Mouse (Mus musculus) cerebellum, postnatal 10 days (tissue): ENCODE data around the gene Apobec1.
"Not testable (repeated sequence)": the region's sequence is repeated elsewhere in the genome, so short reads cannot be mapped to it uniquely, and the experiment has no call there.

Source experiments
- DNase-seq, 2 experiments: peaks; one replicate each; pipeline ENCODE4 v3.0.0; 2021; ENCODE audit warnings: mixed read lengths in 2 of 2

Apobec1 gene

DNA sequence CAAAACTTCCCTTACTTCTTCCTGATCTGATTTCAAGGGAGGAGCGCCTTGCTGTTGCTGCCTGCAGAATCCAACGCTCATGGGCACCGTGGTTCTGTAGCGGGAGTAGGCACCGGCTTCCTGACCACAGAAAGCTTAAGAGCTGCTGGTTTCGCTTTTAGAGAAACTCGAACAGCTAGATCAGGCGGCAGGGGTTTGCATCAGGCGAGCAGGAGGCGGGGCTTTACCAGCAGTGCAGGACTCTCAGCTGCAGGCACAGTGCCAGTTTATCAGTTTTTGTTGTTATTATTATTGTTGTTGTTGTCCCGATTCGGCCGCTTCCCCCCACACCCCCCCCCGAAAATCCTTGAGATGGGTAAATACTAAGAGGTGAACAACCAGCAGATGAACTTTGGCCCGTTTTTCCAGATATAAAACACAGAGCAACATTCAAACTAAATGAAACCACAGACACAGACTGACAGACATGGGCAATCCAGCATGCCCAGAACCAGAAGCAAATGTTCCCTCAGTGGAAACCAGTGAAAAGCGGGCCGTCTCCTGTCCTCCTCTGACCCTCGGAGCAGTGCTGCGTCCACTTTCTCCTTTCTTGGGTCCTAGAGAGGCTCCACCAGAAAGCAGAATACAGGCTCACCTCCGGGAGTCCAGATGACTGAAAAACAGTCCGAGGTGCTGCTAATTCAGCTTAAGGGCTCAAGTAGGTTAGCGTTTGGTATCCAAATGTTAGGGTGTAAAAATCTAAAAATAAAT lies at the start of gene Apobec1:
TSS of gene Apobec1 (minus strand) at position 203 of the 750 bp plus-strand sequence.
- peak; percentile 58 to 67 for DNase-seq

DNA sequence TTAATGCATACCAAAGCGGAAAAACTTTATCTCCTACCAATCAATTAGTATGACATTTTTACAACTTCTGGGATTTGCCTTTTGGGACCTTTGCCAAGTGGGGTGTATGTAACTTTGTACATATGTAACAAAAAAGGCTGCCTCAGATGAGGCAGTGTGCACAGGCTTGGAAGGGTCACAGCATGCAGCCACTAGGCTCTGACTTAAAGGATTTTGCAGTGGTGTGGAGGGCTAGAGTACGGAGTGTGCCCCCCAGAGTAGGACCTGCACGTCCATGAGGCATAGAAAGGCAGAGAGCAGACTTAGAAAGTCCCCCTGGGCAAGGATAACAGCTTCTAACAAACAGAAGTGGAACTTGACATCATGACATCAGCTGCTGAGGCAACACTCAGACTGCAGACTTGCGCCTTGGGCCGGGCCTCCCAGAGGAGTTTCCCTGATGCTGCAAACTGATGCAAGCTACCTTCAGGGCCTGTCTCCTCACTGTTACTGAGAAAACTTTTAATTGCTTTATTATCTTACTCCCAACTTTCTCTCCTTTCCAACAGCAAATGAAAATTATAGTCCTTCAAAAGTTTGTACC lies 48.2 kb upstream of the Apobec1 start:
- DNase-seq: no peak

DNA sequence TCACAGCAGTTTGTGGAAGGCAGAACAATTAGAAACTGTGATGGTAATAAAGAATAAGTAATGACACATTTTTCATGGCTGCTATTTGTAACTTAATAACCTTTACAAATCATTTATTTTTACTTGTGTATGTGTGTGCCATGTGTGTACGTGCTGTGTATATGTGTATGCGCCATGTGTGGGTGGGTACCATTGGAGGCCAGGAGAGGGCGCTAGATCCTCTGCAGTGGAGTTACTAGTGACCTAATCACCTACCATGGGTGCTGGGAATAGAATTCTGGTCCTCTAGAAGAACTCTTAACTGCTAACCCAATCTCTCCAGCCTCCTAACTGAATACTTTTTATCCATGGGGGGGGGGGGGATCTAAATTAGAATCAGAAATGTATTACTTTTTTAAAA lies 47.7 kb upstream of the Apobec1 start:
- no peak for DNase-seq

DNA sequence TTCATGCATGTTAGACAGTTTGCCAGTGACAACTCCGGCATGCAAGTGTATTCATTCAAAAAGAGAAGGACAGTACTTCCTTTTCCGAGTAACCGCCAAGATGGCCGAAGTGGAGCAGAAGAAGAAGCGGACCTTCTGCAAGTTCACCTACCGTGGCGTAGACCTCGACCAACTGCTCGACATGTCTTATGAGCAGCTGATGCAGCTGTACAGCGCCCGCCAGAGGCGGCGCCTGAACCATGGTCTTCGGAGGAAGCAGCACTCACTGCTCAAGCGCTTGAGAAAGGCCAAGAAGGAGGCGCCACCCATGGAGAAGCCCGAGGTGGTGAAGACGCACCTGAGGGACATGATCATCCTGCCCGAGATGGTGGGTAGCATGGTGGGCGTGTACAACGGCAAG lies 42.0 kb upstream of the Apobec1 start:
- DNase-seq: not testable (repeated sequence)

DNA sequence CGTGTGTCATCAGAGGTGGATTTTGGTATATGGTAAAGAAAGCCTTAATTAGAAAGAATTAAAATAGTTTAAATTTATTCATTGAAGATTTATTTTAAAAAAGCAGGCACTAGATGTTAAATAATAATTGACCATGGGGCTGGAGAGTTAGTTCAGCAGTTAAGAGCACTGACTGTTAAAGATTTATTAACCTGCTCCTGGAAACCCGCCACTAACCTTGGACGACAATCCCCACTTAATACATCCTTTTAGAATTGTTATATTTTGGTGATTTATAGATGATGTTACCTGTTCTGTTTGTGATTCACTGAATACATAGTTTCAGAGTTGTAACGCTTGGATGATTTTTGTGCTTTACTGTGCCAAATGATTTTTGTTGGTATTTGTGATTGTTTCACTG lies 35.3 kb upstream of the Apobec1 start:
- not testable (repeated sequence) for DNase-seq

DNA sequence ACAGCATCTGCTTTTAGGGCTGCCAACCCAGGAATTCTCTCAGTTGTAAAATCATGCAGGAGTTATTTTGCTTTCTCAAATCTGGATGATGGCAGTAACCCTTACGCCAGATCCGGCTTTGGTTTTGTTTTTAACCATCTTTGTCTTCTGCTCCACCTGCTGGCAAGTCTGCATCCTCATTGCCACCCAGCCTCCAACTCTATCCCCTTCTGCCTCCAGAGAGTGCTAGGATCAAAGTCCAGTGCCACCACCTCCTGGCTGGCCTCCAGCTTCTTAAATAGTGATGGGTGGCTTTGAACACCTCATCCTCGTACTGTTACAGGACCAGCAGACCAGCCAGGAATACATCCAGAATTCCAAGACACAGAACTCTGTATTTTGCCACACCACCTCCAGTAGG lies 34.4 kb upstream of the Apobec1 start:
- no peak for DNase-seq

DNA sequence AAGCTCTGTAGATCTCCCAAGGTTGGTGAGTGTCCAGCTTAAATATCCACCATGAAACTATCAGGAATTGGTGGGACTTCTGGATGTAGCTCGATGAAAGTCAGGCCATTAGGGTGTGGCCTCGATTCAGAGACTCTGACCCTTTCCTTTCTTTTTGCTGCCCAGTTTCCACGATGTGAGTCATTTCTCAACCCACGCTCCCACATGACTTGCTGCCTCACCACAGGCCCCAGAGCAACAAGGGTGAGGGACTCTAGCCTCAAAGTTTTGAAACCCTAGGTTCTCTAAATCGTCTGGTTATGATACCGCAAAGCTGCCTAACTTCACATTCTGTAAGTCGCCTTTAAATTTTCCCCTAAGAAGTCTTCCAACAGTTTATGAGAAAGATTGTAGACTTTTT lies 33.1 kb upstream of the Apobec1 start:
- DNase-seq: no peak

DNA sequence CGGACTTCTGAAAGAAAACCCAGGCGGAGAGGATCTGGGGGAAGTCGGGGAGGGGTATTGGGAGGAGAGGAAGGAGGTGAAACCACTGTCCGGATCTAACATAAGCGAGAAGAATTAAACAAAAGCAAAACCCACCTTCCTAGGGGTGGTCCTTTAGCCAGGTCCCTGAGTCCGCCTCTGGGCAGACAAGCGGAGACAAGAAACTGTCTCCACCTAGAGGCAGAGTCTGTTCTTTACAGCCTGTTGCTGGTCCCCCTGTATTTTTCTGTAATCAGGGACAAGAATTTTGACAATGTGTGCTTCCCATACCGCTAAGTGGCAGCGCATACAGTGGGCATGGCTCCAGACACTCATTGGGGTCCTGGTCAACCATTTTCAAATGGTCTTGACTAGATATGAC lies 31.2 kb upstream of the Apobec1 start:
- peak; percentile 42 to 55 for DNase-seq

DNA sequence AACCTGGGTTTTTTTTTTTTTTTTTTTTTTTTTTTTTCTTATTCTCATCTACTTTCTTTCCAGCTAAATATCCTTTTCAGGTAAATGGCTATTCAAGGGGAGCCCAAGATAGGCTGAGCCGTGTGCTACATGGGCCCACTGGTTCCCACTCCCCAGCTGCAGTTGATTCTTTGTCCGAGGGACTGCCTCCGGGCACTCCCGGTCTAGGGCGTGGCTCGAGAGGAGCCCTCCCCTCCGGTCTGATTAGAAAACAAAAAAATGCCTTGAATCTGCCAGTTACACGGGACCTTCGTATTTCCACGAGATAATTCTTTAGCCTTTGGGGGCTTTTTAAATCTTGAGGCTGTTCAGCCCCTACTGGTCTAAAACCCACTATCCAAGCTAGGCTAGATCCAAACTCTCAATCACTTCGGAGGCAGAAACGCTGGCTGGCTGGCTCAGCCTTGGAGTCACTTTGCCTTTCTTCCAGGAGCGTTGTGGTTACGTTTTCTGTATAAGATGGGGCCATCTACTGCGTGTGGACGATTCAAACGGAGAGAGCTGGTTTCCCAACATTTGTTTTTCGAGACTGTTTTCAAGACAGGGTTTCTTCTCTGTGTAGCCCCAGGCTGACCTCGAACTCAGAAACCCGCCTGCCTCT lies 25.3 kb upstream of the Apobec1 start:
- DNase-seq: no peak

DNA sequence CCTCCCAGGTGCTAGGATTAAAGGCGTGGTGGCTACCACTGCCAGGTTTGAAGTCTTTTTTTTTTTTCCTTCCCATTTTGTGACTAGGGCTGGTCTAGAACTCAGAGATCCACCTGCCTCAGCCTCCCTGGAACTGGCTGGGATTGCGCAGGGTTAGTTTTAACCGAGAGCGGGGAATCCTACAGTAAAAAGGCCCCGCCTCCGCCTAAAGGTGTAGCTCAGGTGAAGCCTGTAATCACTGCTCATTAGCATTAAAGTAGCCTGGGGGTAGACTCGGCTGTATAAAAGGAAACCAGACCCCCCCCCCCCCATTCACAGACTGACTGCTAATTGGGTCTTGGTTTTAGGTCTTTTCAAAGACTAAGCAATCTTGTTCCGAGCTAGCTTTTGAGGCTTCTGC lies 23.9 kb upstream of the Apobec1 start, which contains the start of gene Dppa3:
TSS of gene Dppa3 (plus strand) at position 301 of the 400 bp plus-strand sequence.
- DNase-seq: no peak

DNA sequence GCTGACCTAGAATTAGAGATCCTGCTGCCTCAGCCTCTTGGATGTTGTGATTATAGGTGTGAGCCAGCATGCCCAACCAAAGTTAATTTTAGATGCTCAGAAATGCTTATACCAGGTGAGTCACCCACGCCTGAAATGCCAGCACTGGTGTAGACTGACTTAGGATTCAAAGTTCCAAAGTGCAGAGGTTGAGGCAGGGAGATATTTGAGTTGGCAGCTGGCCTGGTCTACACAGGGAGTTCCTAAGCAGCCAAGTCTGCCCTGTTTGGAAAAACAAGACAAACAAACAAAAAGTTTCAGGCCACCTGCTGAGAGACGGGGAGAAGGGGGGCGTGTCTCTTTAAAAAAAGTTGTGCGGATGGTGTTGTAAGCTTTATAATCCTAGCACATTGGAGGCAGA lies 22.9 kb upstream of the Apobec1 start:
- no peak for DNase-seq

DNA sequence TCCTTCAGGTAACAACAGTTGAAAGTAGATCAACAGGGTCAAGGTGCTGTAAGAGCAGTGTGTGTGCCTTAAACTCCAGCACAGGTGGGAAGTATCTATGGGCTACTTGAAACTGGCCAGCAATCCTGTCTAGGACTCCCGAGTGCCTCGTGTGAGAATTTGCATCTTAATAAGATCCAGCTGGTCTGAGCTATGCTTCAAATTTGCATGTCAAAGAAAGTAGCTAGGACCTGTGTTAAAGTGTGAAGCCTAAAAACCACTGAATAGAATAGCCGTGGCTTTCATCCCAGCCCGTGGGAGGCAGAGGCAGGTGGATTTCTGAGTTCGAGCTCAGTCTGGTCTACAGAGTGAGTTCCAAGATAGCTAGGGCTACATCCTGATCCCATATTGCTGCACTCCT lies 22.2 kb upstream of the Apobec1 start:
- DNase-seq: no peak

DNA sequence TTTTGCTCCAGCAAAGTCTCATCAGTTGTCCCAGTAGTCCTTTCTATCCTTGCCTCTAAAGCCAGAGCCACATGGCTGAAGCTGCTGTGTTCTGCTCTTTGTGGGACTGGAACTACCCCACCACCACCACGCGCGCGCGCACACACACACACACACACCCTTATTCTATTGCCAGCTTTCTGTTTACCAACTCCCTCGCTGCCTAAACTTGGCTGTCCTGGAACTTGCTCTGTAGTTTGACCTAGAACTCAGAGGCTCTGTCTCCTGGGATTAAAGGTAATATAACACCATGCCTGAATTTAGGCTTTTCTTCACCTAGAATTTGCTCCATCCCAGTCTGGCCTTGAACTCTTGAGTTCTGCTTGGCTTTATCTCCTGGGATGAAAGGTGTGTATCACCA lies 18.8 kb upstream of the Apobec1 start:
- no peak for DNase-seq

DNA sequence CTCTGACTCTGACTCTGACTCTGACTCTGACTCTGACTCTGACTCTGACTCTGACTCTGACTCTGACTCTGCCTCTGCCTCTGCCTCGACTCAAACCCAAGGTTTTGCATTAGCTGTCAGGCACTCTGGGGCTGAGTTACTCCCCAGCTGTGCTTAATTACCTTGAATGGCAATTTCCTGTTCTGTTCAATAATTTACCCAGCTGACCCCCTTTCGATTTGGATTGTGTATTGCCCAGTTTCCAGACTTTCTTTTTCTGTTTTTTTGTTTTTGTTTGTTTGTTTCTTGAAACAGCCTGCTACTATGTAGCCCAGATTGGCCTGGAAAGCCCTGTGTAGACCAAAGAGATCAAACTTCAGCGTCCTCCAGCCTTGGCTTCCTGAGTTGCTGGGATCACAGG lies 13.8 kb upstream of the Apobec1 start:
- DNase-seq: no peak

DNA sequence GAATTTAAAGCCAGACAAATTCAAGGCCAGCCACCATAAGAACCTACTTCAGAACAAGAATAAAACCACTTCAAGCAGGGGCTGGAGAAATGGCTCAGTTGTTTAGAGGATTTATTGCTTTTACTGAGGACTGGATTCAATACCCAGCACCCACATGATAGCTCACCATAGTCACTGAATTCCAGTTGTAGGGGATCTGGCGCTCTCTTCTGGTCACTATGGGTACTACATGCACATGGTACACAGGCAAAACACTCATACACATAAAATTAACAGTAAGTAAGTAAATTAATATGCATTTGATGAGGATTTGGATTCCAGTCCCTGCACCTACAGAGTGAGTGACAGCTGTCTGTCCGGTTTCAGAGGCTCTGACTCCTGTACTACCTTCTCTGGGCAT lies 11.8 kb upstream of the Apobec1 start:
- peak; percentile 35 to 48 for DNase-seq

DNA sequence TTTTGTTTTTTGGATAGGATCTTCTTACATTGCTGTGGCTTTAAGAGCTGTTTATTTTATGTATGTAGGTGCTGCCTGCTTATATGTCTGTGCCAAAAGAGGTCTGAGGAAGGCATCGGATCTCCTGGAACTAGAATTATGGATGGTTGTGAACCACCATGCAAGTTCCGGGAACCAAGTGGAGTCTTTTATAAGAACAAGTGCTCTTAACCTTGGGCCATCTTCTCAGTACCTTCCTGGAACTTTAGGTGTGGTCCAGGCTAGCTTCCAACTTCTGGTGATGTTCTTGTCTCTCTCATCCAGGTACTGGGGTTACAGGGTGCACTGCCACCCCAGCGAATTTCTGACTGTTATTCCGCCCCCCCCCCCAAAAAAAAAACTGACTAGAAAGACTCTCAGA lies 10.2 kb upstream of the Apobec1 start:
- no peak for DNase-seq

DNA sequence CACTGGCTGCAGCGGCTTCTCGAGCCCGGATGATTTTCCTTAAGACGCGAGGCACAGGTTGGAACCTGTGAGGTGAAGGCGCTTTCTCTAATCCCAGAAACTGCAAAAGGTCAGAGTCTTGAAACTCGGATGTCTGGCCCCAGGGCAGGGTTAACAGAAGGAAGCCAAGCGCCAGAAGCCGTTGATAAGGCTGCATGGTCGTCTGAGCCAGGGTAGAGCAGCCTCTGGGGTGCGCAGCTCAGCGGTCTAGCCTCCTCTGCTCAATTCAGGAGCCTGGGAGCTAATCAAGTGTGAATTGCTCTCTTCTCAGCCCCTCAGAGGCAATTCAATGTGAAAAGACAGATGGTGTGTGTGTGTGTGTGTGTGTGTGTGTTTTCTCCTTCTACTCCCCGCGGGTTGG lies 7.5 kb upstream of the Apobec1 start, which contains the start of gene Gdf3:
TSS of gene Gdf3 (minus strand) at position 317 of the 400 bp plus-strand sequence.
- peak; percentile 64 for DNase-seq

DNA sequence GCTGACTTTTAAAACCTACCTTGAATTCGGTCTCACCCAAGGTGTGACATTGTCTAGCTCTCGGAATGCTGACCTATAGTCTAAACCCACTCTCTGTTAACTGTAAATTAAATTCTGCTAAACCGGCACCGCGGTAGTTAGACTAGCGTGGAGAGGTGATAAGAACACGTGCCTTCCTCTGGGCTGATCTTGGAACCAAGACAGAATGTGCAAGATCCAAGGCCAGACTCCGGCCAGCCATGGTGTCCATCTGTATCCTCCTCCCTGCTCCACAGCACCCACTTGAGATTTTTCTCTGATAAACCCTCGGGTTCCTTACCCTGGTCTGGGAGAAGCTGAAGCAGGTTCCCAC lies 7.1 kb upstream of the Apobec1 start:
- DNase-seq: peak; percentile 15 to 31

DNA sequence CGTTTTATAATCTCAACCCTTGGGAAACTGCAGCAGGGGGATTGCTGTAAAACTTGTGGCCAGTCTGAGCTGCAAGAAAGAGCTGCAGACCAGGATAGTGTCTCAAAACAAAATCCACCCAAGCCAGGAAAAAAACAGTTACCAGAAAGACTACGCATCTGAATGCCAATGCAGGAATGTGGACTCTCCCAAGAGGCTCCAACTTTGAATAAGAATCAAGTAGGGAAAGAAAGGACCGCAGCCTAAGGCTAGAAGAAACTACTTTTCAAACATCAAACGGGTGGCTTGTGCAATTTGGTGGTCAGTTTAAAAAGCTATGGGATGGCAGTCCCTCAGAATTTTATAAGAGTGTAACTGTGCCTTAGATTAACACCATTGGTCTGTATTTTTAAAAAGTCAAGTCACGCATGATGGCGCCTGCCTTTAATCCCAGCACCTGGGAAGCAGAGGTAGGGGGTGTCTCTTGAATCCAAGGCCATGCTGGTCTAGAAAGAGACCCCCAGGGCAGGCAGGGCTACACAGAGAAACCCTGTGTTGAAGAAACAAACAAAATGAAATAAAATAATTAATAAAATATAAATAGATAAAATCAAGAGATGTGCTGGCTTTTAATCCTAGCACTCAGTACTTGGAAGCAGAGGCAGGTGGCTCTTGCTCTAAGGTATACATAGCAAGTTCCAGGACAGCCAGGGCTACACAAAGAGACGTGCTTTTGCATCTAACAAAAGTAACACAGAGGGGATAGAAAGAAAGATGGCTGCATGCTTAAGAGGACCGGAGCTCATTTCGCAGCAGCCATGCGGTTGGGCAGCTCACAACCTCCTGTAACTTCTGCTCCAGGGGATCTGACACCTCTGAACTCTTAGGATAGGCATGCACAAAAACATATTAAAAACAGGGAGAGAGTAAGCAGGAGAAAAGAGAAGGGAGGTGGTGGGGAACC lies 6.5 kb upstream of the Apobec1 start:
- DNase-seq: no peak

DNA sequence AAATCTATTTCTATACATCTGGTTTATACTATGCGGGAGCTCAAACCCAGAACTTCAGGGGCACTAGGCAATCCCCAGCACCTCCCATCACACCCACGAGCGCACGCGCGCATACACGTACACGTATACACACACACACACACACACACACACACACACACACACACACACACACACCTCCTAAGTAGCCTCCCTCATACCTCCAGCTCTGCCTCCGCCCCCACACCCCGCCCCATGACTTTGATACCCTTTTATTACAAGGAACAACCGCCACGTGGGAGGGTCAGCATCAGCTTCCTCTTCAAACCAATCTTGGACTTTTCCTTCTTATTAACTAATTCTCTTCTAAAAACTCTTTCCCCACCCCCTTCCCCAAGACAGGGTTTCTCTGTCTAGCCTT lies 5.5 kb upstream of the Apobec1 start:
- DNase-seq: no peak

DNA sequence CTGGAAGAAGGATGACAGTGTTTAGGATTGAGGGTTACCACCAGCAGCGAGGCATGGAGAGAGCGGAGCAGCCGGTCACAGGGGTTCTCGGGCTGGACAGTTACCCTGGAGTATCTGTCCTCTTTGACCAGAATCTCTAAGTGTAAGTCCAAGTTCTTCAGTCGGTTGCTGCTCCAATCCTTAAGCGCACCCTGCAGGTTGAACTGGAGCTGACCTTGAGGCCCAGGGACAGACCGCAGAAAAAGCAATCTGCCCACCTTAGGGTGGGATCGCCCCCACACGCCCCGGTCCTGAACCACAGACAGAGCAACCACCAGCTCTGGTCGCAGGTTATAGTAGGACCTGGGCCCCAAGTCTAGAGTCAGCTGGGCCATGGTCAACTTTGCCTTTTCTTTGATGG lies 4.4 kb upstream of the Apobec1 start:
- no peak for DNase-seq

DNA sequence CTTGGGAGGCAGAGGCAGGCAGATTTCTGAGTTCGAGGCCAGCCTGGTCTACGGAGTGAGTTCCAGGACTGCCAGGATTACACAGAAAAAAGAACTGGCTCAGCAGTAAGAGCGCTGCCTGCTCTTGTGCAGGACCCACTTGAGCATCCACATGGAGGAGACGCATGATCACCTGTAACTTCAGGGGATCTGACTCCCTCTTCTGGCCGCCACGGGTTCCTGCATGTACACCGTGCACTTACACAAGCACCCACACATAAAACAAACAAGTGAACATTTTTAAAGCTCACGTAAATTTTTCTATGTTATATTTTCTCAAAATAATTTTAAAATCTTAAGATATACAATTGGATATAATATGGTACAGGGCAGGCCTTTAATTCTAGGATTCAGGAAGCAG lies 3.2 kb upstream of the Apobec1 start:
- DNase-seq: no peak

DNA sequence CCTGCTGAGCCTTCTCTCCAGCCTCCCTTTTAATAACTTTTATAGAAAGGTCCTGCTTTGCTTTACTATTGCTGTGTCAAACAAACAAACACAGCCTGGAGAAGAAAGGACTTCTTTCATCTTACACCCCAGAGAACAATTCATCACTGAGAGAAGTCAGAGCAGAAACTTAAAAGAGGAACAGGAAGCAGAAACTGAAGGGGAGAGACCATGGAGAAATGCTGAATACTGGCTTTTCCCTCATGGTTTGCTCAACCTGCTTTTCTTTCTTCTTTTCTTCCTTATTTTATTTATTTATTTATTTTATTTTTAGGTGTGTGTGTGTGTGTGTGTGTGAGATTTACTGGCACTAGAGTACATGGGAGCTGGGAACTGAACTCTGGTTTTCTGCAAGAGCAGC lies 2.0 kb upstream of the Apobec1 start:
- DNase-seq: no peak
